8 mouse cellular contexts compared by ENCODE assay signal in genomic region chr11:95666529-95667149, GRCm38 (mm10). TPM values are rescaled to one million over a fixed set of nuclear protein-coding genes. Genes with fewer than 3 reads are reported as not detected.
DNase-seq lines count a peak whose midpoint lies in the region; ATAC-seq and TF ChIP-seq lines count a peak whose summit lies in the region.

Gene Phb (plus strand): TSS chr11:95666957.

- peak within 1 kb of the TSS; percentile 67 to 92 for H3K4me3 ChIP-seq in MEL (ENCODE audit: control insufficient read depth in 1 of 2, insufficient read depth in 1 of 2, low read depth in 2 of 2, low read length in 2 of 2)
- H3K4me3 ChIP-seq in cerebellum, adult 2 months (replicated peaks; ENCODE audit: insufficient read depth, low read depth, low read length), result peak within 1 kb of the TSS; percentile 84
- peak within 1 kb of the TSS; percentile 80 for H3K4me3 ChIP-seq in forebrain, postnatal 0 days (ENCODE audit: low read depth, low read length)
- peak within 1 kb of the TSS; percentile 73 for H3K4me3 ChIP-seq in lung, embryonic 15.5 days

- H3K4me2 ChIP-seq in forebrain, postnatal 0 days (ENCODE audit: low read depth), result peak within 1 kb of the TSS; percentile 87
- H3K4me2 ChIP-seq in lung, embryonic 15.5 days, result peak within 1 kb of the TSS; percentile 76

- 1% methylated on average over 25 of the region's 25 CpGs for WGBS in cerebellum, adult 2 months
- WGBS in forebrain, postnatal 0 days, result 1% methylated on average over 25 of the region's 25 CpGs
- under 1% methylated on average over 25 of the region's 25 CpGs for WGBS in lung, embryonic 15.5 days

- TF ChIP-seq POLR2A in MEL (IDR thresholded peaks at IDR 0.05; ENCODE audit: control insufficient read depth in 1 of 2, insufficient read depth in 1 of 2, low read depth in 1 of 2, low read length in 2 of 2, poor library complexity in 1 of 2), result peak; percentile 78 to 99
- peak; percentile 91; the same call in 1 of the 2 replicates for TF ChIP-seq POLR2A in cerebellum, adult 2 months (IDR thresholded peaks at IDR 0.05; ENCODE audit: borderline replicate concordance, insufficient read depth, low read length)

- no peaks in the 10 kb centered on the region for H3K27me3 ChIP-seq in MEL (ENCODE audit: control insufficient read depth in 1 of 2, insufficient read depth in 2 of 2, low read length in 2 of 2)
- no peaks in the 10 kb centered on the region for H3K27me3 ChIP-seq in cerebellum, adult 2 months (ENCODE audit: control insufficient read depth, insufficient read depth, low read length)
- H3K27me3 ChIP-seq in forebrain, postnatal 0 days (ENCODE audit: insufficient read depth, low read length), result no peaks in the 10 kb centered on the region
- H3K27me3 ChIP-seq in lung, embryonic 15.5 days, result no peaks in the 10 kb centered on the region

- DNase-seq in MEL (ENCODE audit: low read depth, low spot score), result peak; percentile 100
- DNase-seq in cerebellum, adult 2 months, result peak; percentile 92 to 98
- peak; percentile 98 for DNase-seq in forebrain, postnatal 0 days
- DNase-seq in heart, postnatal 4 days, result peak; percentile 91
- DNase-seq in layer of hippocampus, adult 8-10 months (ENCODE audit: low spot score in 2 of 2), result peak; percentile 97 to 99
- peak; percentile 96 for DNase-seq in ovary, adult 18-20 months (ENCODE audit: low spot score)
- peak; percentile 98 for DNase-seq in thymus, postnatal 0 days (ENCODE audit: low spot score)

- H3K36me3 ChIP-seq in MEL (ENCODE audit: control insufficient read depth in 1 of 2, insufficient read depth in 2 of 2, low read length in 2 of 2), result peaks cover 6 to 14% of the 10 kb centered on the region in 2 experiments
- H3K36me3 ChIP-seq in forebrain, postnatal 0 days (ENCODE audit: insufficient read depth), result peaks cover 23% of the 10 kb centered on the region
- peaks cover 25% of the 10 kb centered on the region for H3K36me3 ChIP-seq in lung, embryonic 15.5 days

- H3K9me3 ChIP-seq in MEL (replicated peaks; ENCODE audit: insufficient read depth, low read length), result no peaks in the 10 kb centered on the region
- no peaks in the 10 kb centered on the region for H3K9me3 ChIP-seq in forebrain, postnatal 0 days (ENCODE audit: low read length)
- no peaks in the 10 kb centered on the region for H3K9me3 ChIP-seq in lung, embryonic 15.5 days

- TF ChIP-seq RAD21 in MEL (IDR thresholded peaks at IDR 0.05; ENCODE audit: low read depth, low read length), result no peak

- peak; percentile 98 for ATAC-seq in forebrain, postnatal 0 days
- peak; percentile 96 for ATAC-seq in lung, embryonic 15.5 days (ENCODE audit: borderline replicate concordance, extremely low read depth, low FRiP score, low TSS enrichment)

- H3K9ac ChIP-seq in MEL (ENCODE audit: control insufficient read depth, low read depth, low read length, poor library complexity, severe bottlenecking), result peak within 1 kb of the TSS; percentile 90
- H3K9ac ChIP-seq in forebrain, postnatal 0 days, result peak within 1 kb of the TSS; percentile 60
- peak within 1 kb of the TSS; percentile 72 for H3K9ac ChIP-seq in lung, embryonic 15.5 days

- TF ChIP-seq EP300 in MEL (IDR thresholded peaks at IDR 0.05; ENCODE audit: low read depth in 1 of 2, low read length in 2 of 2), result no peak; a peak in 1 of 4 replicates

- peaks cover 20% of the 10 kb centered on the region for H3K79me2 ChIP-seq in MEL (ENCODE audit: control insufficient read depth, insufficient read depth, low read length, poor library complexity)

- TF ChIP-seq CTCF in MEL (IDR thresholded peaks at IDR 0.05 in 2 of 3, conservative IDR thresholded peaks at IDR 0.05 in 1 of 3; ENCODE audit: control insufficient read depth in 1 of 3, insufficient read depth in 1 of 3, low read depth in 2 of 3, low read length in 3 of 3, poor library complexity in 1 of 3, severe bottlenecking in 1 of 3), result no peak
- TF ChIP-seq CTCF in cerebellum, adult 2 months (IDR thresholded peaks at IDR 0.05; ENCODE audit: borderline replicate concordance, insufficient read depth, low read depth, low read length), result no peak
- TF ChIP-seq CTCF in forebrain, postnatal 0 days (IDR thresholded peaks at IDR 0.05; ENCODE audit: low read depth), result peak; percentile 42; the same call in 1 of the 2 replicates

- H3K27ac ChIP-seq in MEL (ENCODE audit: control insufficient read depth, low read depth, low read length), result peak within 1 kb of the TSS; percentile 85
- H3K27ac ChIP-seq in cerebellum, adult 2 months (ENCODE audit: insufficient read depth, low read length), result peak within 1 kb of the TSS; percentile 12; the same call in 1 of the 2 replicates
- no peak within 1 kb of the TSS for H3K27ac ChIP-seq in forebrain, postnatal 0 days (ENCODE audit: low read depth, low read length)
- H3K27ac ChIP-seq in lung, embryonic 15.5 days, result peak within 1 kb of the TSS; percentile 69

- peaks cover 0 to 12% of the 10 kb centered on the region in 2 experiments; a peak in 3 of 4 replicates for H3K4me1 ChIP-seq in MEL (ENCODE audit: control insufficient read depth in 1 of 2, insufficient read depth in 2 of 2, low read length in 2 of 2)
- H3K4me1 ChIP-seq in cerebellum, adult 2 months (ENCODE audit: control insufficient read depth, insufficient read depth, low read length), result no peaks in the 10 kb centered on the region; the same call in none of the 2 replicates
- peaks cover 10% of the 10 kb centered on the region for H3K4me1 ChIP-seq in forebrain, postnatal 0 days (ENCODE audit: insufficient read depth)
- H3K4me1 ChIP-seq in lung, embryonic 15.5 days, result peaks cover 12% of the 10 kb centered on the region

TF ChIP-seq in MEL, 35 proteins besides CTCF, POLR2A, EP300 and RAD21 (continues in another document):
- TF ChIP-seq MYB (IDR thresholded peaks at IDR 0.05; ENCODE audit: low read depth, low read length), result no peak
- no peak for TF ChIP-seq POLR2AphosphoS5 (IDR thresholded peaks at IDR 0.05; ENCODE audit: borderline replicate concordance, low read depth, low read length)
- peak; percentile 85 for TF ChIP-seq ELF1 (IDR thresholded peaks at IDR 0.05; ENCODE audit: low read depth, low read length)
- peak; percentile 99 for TF ChIP-seq MAZ (IDR thresholded peaks at IDR 0.05; ENCODE audit: low read depth, low read length)
- no peak for TF ChIP-seq USF2 (IDR thresholded peaks at IDR 0.05; ENCODE audit: borderline replicate concordance in 1 of 2, insufficient read depth in 1 of 2, low read depth in 1 of 2, low read length in 2 of 2)
- no peak for TF ChIP-seq MEF2A (IDR thresholded peaks at IDR 0.05; ENCODE audit: extremely low read depth, insufficient replicate concordance, low read depth, low read length, poor library complexity, severe bottlenecking)
- TF ChIP-seq JUND (IDR thresholded peaks at IDR 0.05; ENCODE audit: low read depth, low read length), result no peak
- TF ChIP-seq SMC3 (IDR thresholded peaks at IDR 0.05; ENCODE audit: low read depth, low read length), result no peak; the same call in 1 of the 2 replicates
- TF ChIP-seq CHD1 (IDR thresholded peaks at IDR 0.05; ENCODE audit: low read depth, low read length), result no peak
- peak; percentile 100 for TF ChIP-seq KAT2A (conservative IDR thresholded peaks at IDR 0.05; ENCODE audit: low read depth, low read length)
- TF ChIP-seq MYC (IDR thresholded peaks at IDR 0.05; ENCODE audit: low read depth, low read length), result peak; percentile 100
- peak; percentile 100 for TF ChIP-seq MXI1 (IDR thresholded peaks at IDR 0.05; ENCODE audit: low read depth, low read length)
- TF ChIP-seq ZNF384 (IDR thresholded peaks at IDR 0.05; ENCODE audit: low read depth, low read length), result no peak
- TF ChIP-seq GATA1 (IDR thresholded peaks at IDR 0.05; ENCODE audit: low read depth, low read length), result no peak
- peak; percentile 97 for TF ChIP-seq NELFE (IDR thresholded peaks at IDR 0.05; ENCODE audit: low read depth, low read length)
- no peak; the same call in 1 of the 2 replicates for TF ChIP-seq ZMIZ1 (IDR thresholded peaks at IDR 0.05; ENCODE audit: low read depth, low read length)
- TF ChIP-seq MAX (IDR thresholded peaks at IDR 0.05; ENCODE audit: low read length), result peak; percentile 99
- TF ChIP-seq MAFK (IDR thresholded peaks at IDR 0.05; ENCODE audit: borderline replicate concordance, low read depth, low read length), result no peak
- peak; percentile 80 for TF ChIP-seq USF1 (IDR thresholded peaks at IDR 0.05; ENCODE audit: low read depth, low read length)
- TF ChIP-seq RCOR1 (IDR thresholded peaks at IDR 0.05; ENCODE audit: low read depth, low read length), result no peak
- TF ChIP-seq CHD2 (IDR thresholded peaks at IDR 0.05; ENCODE audit: low read length), result peak; percentile 92
- no peak for TF ChIP-seq ETS1 (IDR thresholded peaks at IDR 0.05; ENCODE audit: low read depth, low read length)
- TF ChIP-seq E2F4 (IDR thresholded peaks at IDR 0.05; ENCODE audit: borderline replicate concordance, low read depth, low read length), result no peak
- TF ChIP-seq TAL1 (IDR thresholded peaks at IDR 0.05; ENCODE audit: low read length), result no peak
- TF ChIP-seq BHLHE40 (IDR thresholded peaks at IDR 0.05; ENCODE audit: borderline replicate concordance, low read depth, low read length), result peak; percentile 99
- peak; percentile 99 for TF ChIP-seq SIN3A (IDR thresholded peaks at IDR 0.05; ENCODE audit: low read length)
- TF ChIP-seq UBTF (IDR thresholded peaks at IDR 0.05; ENCODE audit: borderline replicate concordance, insufficient read depth, low read depth, low read length), result no peak
- peak; percentile 83 for TF ChIP-seq NRF1 (IDR thresholded peaks at IDR 0.05; ENCODE audit: insufficient read depth, low read depth, low read length, poor library complexity, severe bottlenecking)
- peak; percentile 75 for TF ChIP-seq TCF12 (IDR thresholded peaks at IDR 0.05; ENCODE audit: low read depth, low read length)
- peak; percentile 98 for TF ChIP-seq HCFC1 (IDR thresholded peaks at IDR 0.05; ENCODE audit: low read depth, low read length)
- TF ChIP-seq GABPA (IDR thresholded peaks at IDR 0.05; ENCODE audit: low read depth, low read length), result no peak; the same call in 1 of the 2 replicates

RNA-seq across cellular contexts. Expression of gene Phb, which starts in this region (rescaled TPM):
- total RNA-seq in MEL (2012; rRNA removed), result 784 and 788 TPM in 2 replicates
- 100 to 1,000 TPM in 1 of 2 experiments, not detected in 1; 302 TPM for polyA plus RNA-seq in MEL (2012; ENCODE audit: insufficient read depth in 1 of 2, insufficient read length in 2 of 2, low read depth in 1 of 2, low replicate concordance in 2 of 2, missing spikeins in 1 of 2)
- 241 and 253 TPM in 2 replicates for polyA plus RNA-seq in cerebellum, adult 2 months (2012; rRNA removed)
- total RNA-seq in forebrain, postnatal 0 days (2014; rRNA removed), result 130 and 149 TPM in 2 replicates
- 192 and 197 TPM in 2 replicates for polyA plus RNA-seq in forebrain, postnatal 0 days (2015; fragmentation: Nextera tagmentation; extraction: Ambion mirVana)
- total RNA-seq in heart, postnatal 4 days (2021), result 100 to 1,000 TPM; 304 to 319 TPM
- total RNA-seq in layer of hippocampus, adult 8-10 months (2022), result 100 to 1,000 TPM in 1 of 4 experiments, 10 to 100 TPM in 3; 85.9 to 105 (median 94.0) TPM
- polyA plus RNA-seq in lung, embryonic 15.5 days (2015; fragmentation: Nextera tagmentation; extraction: Ambion mirVana), result 199 and 205 TPM in 2 replicates
- polyA plus RNA-seq in thymus, postnatal 0 days (2015; fragmentation: Nextera tagmentation; extraction: Ambion mirVana), result 175 and 194 TPM in 2 replicates
